Mouse (Mus musculus) retina, adult 2 months (tissue): Measurements from ENCODE around the gene Gm12216.
A peak's percentile ranks its signal among the peaks of the same experiment; 100 is the strongest.
"Not testable (repeated sequence)": the region's sequence is repeated elsewhere in the genome, so short reads cannot be mapped to it uniquely, and the experiment has no call there.

Experiments used
- DNase-seq: peaks from one replicate; pipeline ENCODE4 v3.0.0-alpha.2; 2012; ENCODE audit warnings: low read depth, low spot score

Gm12216 gene

DNA sequence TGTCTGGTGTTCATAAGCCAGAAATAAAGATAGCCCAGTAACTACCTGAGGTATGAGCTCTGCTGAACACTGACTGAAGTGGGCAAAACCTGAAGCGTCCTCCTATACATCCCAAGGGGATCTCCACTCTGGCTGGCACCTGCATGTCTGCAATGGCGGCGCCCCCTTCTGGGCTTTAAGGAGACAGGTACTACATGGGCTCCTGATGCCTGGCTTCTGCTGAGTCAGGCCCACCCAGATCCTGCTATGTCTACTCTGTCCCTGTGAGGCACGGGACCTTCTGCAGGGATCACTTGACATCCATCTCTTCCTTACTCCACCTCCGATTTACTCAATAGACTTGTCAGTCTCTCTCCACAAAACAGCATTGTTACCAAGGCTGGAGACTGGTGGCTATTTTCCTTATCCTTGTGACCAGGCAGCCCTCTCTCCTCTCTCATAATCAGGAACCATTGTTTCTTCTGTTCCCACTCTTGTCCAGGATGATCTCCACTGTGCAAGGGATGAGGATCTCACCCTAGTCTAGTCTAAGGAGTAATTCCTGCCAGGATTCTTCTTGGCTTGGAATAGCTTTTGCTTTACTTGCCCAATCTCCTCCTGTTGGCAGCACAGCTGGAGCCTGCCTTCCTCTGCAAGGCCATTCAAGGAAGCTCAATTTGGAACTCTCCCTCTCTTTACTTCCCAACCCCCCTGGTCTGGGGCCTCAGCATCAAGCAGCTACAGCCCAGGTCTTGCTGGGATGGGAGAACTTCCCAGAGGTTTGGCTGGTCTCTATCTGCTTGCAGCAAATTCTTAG, 15.1 kb upstream of the Gm12216 start:
- DNase-seq: not testable (repeated sequence)

DNA sequence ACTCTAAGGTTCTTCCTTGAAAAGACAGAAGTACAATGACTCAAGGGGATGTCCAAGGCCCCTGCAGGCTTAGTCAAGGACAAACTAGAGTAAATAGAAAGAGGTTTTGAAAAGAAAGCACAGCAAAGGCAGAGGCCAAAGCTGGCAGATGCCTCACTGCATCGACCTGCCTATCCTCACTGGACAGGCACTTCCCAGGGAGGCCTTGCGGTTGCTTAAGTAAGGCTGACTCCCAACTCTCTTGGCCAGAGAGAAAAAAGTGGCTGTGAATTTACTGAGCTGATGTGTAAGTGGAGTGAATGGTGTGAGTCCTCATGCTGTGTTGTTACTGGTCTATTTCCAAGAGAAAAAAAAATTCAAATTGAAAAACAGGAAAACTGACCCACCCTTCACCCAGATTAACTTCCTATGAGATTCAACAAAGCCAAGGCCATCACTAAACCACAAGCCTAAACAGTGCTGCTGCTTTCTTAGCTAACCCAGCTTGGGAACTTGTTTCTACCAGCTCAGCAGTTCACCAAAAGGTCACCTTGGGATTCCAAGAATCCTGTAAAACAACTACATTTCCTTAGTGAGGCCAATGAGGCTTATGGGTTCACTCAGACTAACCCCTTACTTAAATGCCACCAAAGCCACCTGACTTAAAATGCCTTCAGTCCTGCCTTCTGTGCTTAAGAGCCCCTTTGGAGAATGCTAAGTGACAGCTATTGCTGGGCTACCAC, 12.9 kb upstream of the Gm12216 start:
- DNase-seq: no peak

DNA sequence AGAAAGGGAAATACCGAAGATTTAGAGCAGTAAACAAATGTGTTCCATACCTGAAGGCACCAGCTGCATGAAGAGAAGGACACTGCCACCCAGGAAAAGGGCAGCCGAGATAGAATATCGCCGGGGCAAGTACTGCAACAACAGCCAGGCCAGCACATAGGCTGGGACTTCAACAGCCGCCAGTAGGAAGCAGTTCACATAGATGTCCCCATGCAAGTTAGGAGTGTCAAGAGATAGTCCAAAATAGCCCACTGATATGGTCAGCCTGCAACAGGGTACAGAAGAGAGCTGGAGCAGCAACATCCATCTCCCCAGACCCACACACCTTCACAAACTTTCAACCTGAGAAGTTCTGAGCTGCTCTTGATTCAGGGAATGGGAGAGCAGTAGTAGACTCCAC, 10.1 kb upstream of the Gm12216 start:
- DNase-seq: no peak

DNA sequence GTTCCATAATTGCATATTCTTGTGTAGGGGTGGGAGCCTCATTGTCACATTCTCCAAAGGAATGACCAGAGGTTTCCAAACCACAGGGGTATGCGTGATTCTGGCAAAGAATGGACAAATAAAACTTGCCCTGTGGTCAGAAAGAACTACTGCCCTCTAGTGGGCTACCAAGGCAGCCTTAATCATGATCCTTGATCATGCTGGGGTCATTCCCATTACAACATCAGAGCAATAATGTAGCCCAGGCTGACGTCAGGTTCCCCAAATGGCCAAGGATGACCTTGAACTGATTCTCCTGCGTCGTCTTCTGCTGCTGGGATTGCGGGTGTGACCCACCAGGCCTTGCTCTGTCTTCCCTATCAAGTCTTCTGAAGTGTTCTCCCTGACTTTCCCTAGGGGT, 9.3 kb upstream of the Gm12216 start:
- not testable (repeated sequence) for DNase-seq

DNA sequence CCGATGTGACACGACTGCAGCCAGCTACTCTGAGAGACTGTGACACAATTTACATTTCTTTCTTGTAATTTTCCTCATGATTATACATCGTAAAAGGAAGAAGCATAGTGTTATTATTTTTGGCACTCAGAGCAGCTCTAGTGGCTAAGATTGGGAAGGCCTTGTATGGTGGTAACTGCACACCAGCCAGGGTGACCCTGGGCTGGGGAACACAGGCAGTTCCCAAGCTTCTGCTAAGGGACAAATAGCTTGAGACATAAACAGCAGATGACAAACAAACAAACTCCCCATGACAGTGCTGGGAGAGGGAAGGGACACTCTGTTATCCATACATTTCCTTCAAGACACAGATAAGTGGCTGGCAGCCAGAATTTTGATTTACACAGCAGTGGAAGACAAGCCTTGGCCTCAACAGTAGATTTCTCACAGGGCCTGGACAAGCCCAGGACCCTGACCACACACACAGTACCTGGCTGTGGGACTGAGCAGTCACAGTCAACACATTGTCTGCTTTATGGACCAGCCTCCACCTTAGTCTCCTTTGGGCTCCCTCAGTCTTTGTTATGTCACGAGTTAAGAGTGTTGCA, 5.8 kb upstream of the Gm12216 start:
- DNase-seq: not testable (repeated sequence)

DNA sequence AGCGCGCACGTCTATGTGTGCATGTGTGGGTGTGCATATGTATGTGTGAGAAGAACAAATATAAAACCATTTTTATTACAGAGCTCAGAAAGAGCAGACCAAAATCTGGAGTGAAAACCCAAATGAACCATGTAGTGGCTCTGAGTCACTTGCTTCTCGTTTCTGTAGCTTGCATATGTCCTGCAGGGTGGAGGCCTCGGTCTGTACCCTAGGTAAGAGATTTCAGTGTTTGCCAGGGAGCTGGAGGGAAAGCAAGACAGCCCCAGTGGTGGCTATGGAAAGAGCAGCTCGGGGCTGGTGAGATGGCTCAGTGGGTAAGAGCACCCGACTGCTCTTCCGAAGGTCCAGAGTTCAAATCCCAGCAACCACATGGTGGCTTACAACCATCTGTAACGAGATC, 1.9 kb upstream of the Gm12216 start:
- not testable (repeated sequence) for DNase-seq

GRCm38 (mm10) chr11:53858058-53858760, 847 bp downstream of the Gm12216 start:
- DNase-seq: no peak

- DNase-seq: no peak
Measured at GRCm38 (mm10) chr11:53853665-53854064, 5.4 kb downstream of the Gm12216 start.

- DNase-seq: no peak
Measured at GRCm38 (mm10) chr11:53851795-53852194, 7.3 kb downstream of the Gm12216 start.

GRCm38 (mm10) chr11:53849588-53850320, 9.3 kb downstream of the Gm12216 start:
- DNase-seq: peak; percentile 32

GRCm38 (mm10) chr11:53845680-53846079, 13.4 kb downstream of the Gm12216 start:
- no peak for DNase-seq

DNA sequence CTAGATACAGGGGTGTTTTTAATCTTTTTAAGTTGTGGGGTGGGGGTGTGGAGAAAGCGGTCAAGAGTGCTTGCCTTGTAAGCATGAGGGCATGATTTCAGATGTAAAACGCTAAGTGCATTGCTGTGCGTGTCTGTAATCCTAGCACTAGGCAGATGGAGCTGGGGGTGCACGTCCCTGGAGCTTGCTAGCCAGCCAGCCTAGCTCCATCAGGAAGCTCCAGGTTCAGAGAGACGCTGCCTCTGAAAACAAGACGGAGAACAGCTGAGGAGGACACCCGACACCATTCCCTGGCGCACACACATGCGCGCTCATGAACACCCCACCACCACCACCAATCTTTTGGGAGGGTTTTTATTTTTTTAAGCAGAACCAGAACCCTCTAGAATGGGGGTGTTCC, 15.9 kb downstream of the Gm12216 start:
- no peak for DNase-seq

DNA sequence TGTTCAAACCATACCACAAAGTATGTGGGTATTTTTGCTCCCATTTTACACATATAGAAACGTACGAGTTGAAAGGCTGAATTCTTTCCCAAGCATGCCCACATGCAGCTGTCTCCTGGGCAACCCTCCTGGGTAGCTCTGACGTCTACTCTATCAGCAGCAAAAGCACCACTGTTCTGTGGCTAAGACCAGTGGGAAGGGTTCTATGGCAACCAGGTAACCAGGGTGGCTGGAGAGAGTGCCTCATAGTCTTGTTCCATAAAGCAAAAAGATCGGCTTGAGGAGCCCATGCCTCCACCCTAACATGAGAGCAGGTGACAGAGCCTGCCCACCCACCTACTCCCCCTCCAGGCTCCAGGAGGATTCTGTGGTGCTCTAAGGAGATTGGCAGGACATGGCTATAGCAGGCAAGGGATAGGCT, 16.9 kb downstream of the Gm12216 start:
- no peak for DNase-seq

DNA sequence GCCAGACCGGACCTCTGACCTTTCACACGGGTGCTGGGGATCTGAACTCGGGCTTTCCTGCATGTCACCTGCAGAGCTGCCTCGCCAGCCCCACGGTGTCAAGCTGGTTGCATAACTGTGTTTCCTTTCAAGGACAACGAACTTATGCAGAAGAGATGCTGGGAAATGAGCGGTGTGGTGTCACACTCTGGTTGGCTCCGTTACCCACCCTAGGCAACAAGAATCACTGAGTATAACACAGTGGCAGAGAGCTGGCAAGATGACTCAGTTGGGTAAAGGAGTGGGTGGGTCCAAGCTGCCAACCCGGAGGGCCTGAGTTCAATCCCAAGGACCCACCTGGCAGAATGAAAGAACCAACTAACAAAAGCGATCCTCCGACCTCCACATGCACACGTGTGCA, 17.5 kb downstream of the Gm12216 start:
- DNase-seq: no peak

- DNase-seq: no peak
Measured at GRCm38 (mm10) chr11:53839663-53840642, 19.1 kb downstream of the Gm12216 start.

DNA sequence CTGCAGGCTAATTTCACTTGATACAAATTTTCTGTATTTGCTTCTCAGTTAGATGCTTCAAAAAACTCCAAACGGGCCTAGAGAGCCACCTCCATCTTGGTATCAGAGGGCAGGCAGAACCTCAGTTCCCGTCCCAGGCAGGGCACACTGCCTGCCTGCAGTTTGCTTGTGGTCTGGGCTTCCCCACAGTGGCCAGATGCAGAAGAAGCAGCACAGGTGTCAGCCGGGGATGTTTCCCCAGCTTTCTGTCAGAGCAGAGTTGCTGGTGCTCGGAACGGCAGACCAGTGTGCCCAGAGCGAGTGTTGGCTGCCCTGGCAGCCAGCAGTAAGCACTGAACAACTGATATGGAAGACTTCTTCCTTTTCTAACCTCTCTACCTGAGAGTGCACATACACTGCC, 19.9 kb downstream of the Gm12216 start:
- DNase-seq: no peak

GRCm38 (mm10) chr11:53837731-53838130, 21.3 kb downstream of the Gm12216 start:
- no peak for DNase-seq

GRCm38 (mm10) chr11:53835379-53836010, 23.6 kb downstream of the Gm12216 start:
- DNase-seq: no peak

- DNase-seq: no peak
Measured at GRCm38 (mm10) chr11:53825409-53825808, 33.6 kb downstream of the Gm12216 start.

GRCm38 (mm10) chr11:53821945-53822338, 37.1 kb downstream of the Gm12216 start:
- no peak for DNase-seq
